Mouse (Mus musculus) forebrain, embryonic 16.5 days (tissue): ENCODE data around the gene Atf7. TPM values are rescaled to one million over a fixed set of nuclear protein-coding genes. Genes with fewer than 3 reads are reported as not detected.

Source experiments
- microRNA counts: library from miRNA; unstranded; fragments of <30 nt; microRNA quantifications from one replicate; lab custom pipeline; 2016
- microRNA-seq: library from miRNA; unstranded; fragments of <30 nt; microRNA quantifications from one replicate; pipeline ENCODE4, GENCODE M21; 2017
- polyA plus RNA-seq: library from polyadenylated mRNA; unstranded; fragments of >200 nt; fragmentation: Nextera tagmentation; extraction: Ambion mirVana; gene quantifications from 2 replicates; pipeline ENCODE4 v1.2.1, GENCODE M21; 2015

Gene Atf7
- polyA plus RNA-seq, 1 experiment from 2014 or later, result 26.8 TPM

MicroRNA genes within 50 kb of the gene (microRNA counts, 519-probe panel; counts per million panel counts)
- microRNA mmu-miR-688 (lab: Ali Mortazavi, UCI), result 2,227 counts per million, percentile 47 among the panel's probes with 10 or more counts

Small RNA genes lying within 50 kb of the gene (microRNA-seq; reads per million reads assigned to microRNA genes)
- gene Mir688, result not detected

Other genes starting within 250 kb of the Atf7 start
- 5.0 and 5.9 TPM in 2 replicates for gene Sp1, start 219.3 kb downstream of the Atf7 start, polyA plus RNA-seq
- gene Amhr2, start 180.1 kb downstream of the Atf7 start, polyA plus RNA-seq, result 0.32 and 0.58 TPM in 2 replicates
- 79.0 and 80.9 TPM in 2 replicates for gene Prr13, start 166.4 kb downstream of the Atf7 start, polyA plus RNA-seq
- gene Pcbp2, start 154.9 kb downstream of the Atf7 start, polyA plus RNA-seq, result 144 and 149 TPM in 2 replicates
- 17.3 and 22.2 TPM in 2 replicates for gene Gm10337, start 121.7 kb downstream of the Atf7 start, polyA plus RNA-seq
- gene Map3k12, start 108.4 kb downstream of the Atf7 start, polyA plus RNA-seq, result 58.7 and 69.5 TPM in 2 replicates
- gene Tarbp2, start 107.3 kb downstream of the Atf7 start, polyA plus RNA-seq, result 97.2 and 114 TPM in 2 replicates
- gene Npff, start 100.5 kb downstream of the Atf7 start, polyA plus RNA-seq, result 2.9 and 3.1 TPM in 2 replicates
- gene Gm28047, start 397 bp downstream of the Atf7 start, polyA plus RNA-seq, result not detected in 2 replicates
- 50.4 and 56.5 TPM in 2 replicates for gene Atp5g2, start 46.9 kb upstream of the Atf7 start, polyA plus RNA-seq
- gene Calcoco1, start 96.7 kb upstream of the Atf7 start, polyA plus RNA-seq, result 80.6 and 87.7 TPM in 2 replicates